Mouse (Mus musculus) CH12.LX (cell line): ENCODE data around the gene Mta2.

Experiments
- CTCF ChIP-seq, 2 experiments: IDR thresholded peaks in 1 of 2; conservative IDR thresholded peaks in 1 of 2; 2 replicates each; pipeline ENCODE4 v1.5.1; 2011 to 2012; ENCODE audit warnings: low read depth in 2 of 2, low read length in 2 of 2, improper control_type of control experiment in 1 of 2, inconsistent platforms in 1 of 2, mild to moderate bottlenecking in 1 of 2, moderate library complexity in 1 of 2
- EP300 ChIP-seq: IDR thresholded peaks from 2 replicates; pipeline ENCODE4 v1.6.1; 2011; ENCODE audit warnings: low read length, improper control_type of control experiment
- JUND ChIP-seq: conservative IDR thresholded peaks from 2 replicates; pipeline ENCODE4 v1.6.1; 2011; ENCODE audit warnings: low read depth, low read length, improper control_type of control experiment
- MAFK ChIP-seq: IDR thresholded peaks from 2 replicates; pipeline ENCODE4 v1.6.1; 2011; ENCODE audit warnings: low read length, improper control_type of control experiment; ENCODE audit not compliant: insufficient replicate concordance
- MAZ ChIP-seq: IDR thresholded peaks from 2 replicates; pipeline ENCODE4 v1.6.1; 2012; ENCODE audit warnings: low read depth, mild to moderate bottlenecking, inconsistent platforms, low read length, improper control_type of control experiment, moderate library complexity
- POLR2A ChIP-seq: IDR thresholded peaks from 2 replicates; pipeline ENCODE4 v1.6.1; 2011; ENCODE audit warnings: low read depth, mild to moderate bottlenecking, improper control_type of control experiment, low read length
- RAD21 ChIP-seq: IDR thresholded peaks from 2 replicates; pipeline ENCODE4 v1.6.1; 2011; ENCODE audit warnings: low read depth, mild to moderate bottlenecking, low read length, improper control_type of control experiment, moderate library complexity
- RCOR1 ChIP-seq: conservative IDR thresholded peaks from 2 replicates; pipeline ENCODE4 v1.6.1; 2012; ENCODE audit warnings: low read depth, mild to moderate bottlenecking, inconsistent platforms, low read length, improper control_type of control experiment
- TBP ChIP-seq: conservative IDR thresholded peaks from 2 replicates; pipeline ENCODE4 v1.6.1; 2011; ENCODE audit warnings: low read depth, low read length, improper control_type of control experiment
- USF2 ChIP-seq: conservative IDR thresholded peaks from 2 replicates; pipeline ENCODE4 v1.6.1; 2011; ENCODE audit warnings: low read depth, low read length, improper control_type of control experiment
- ZNF384 ChIP-seq: IDR thresholded peaks from 2 replicates; pipeline ENCODE4 v1.6.1; 2012; ENCODE audit warnings: low read depth, low read length, improper control_type of control experiment, inconsistent platforms

DNA sequence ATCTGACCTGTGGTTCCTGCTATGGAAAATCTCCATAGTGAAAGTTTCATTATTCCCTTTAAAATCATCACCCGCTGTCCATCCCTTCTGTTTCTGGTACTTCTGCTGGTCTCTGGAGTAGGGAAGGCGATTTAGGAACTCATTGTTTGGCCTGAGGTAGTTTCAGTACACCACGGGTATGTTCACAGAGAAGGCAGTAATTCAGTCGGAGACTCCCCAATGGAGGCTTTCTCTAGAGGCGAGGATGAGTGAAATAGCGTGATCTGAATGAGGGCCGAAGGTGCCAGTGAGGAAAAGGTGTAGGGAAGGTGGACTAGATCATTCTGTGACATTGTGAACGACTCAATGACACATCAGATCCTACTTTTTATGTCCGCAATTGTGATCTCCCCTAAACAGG, 12.5 kb downstream of the Mta2 start:
- TF ChIP-seq RAD21 (no peak), MAFK (no peak), JUND (no peak), RCOR1 (no peak), POLR2A (no peak), MAZ (no peak), TBP (no peak), CTCF (conservative IDR thresholded peaks at IDR 0.05 in 1 of 2, IDR thresholded peaks at IDR 0.05 in 1 of 2; ENCODE audit: low read depth in 2 of 2, low read length in 2 of 2) (no peak), ZNF384 (no peak), EP300 (no peak), USF2 (no peak)
